Mouse (Mus musculus) embryonic facial prominence, embryonic 10.5 days (tissue): ENCODE measurements at regions not wholly inside any gene's neighbourhood (a gene's known extent, or its start where the extent isn't known, plus 50 kb on each side); places are given as distances from the start of the nearest gene placed in this dataset.

Experiments used
- DNase-seq: peaks from one replicate; pipeline ENCODE4 v3.0.0-alpha.2; 2017; ENCODE audit warnings: low spot score
- H3K27ac ChIP-seq: fragments of 300-500 bp; sonication (generic); replicated peaks from 2 replicates; pipeline ENCODE4 v1.5.1; 2016; ENCODE audit warnings: mild to moderate bottlenecking
- H3K27me3 ChIP-seq: fragments of 300-500 bp; sonication (generic); replicated peaks from 2 replicates; pipeline ENCODE4 v1.6.1; 2016; ENCODE audit warnings: low read depth, mild to moderate bottlenecking; ENCODE audit not compliant: poor library complexity, severe bottlenecking
- H3K36me3 ChIP-seq: fragments of 300-500 bp; sonication (generic); replicated peaks from 2 replicates; pipeline ENCODE4 v1.6.1; 2016; ENCODE audit warnings: mild to moderate bottlenecking, moderate library complexity
- H3K4me1 ChIP-seq: fragments of 300-500 bp; sonication (generic); 2 replicates; pipeline ENCODE4 v1.6.1; 2016
- H3K4me3 ChIP-seq: fragments of 300-500 bp; sonication (generic); 2 replicates; pipeline ENCODE4 v1.5.1; 2016; ENCODE audit warnings: mild to moderate bottlenecking, moderate library complexity
- H3K9me3 ChIP-seq: fragments of 300-500 bp; sonication (generic); 2 replicates; pipeline ENCODE4 v1.6.1; 2016; ENCODE audit warnings: mild to moderate bottlenecking
- WGBS: fragments of 180-500 bp; shearing (Covaris S2); methylation state at CpG from one replicate; pipeline ENCODE4 v1.1.7; 2016; 5-methylcytosine and 5-hydroxymethylcytosine counted together

GRCm38 (mm10) chr12:12147088-12147687, 114.8 kb upstream of the Fam49a start:
- Histone ChIP-seq H3K4me3 (no peak overlapping the region), H3K4me1 (no peaks in the 10 kb centered on the region), H3K27me3 (no peaks in the 10 kb centered on the region), H3K36me3 (no peaks in the 10 kb centered on the region), H3K9me3 (no peaks in the 10 kb centered on the region), H3K27ac (no peak overlapping the region)
- WGBS: 88% methylated on average over 6 of the region's 6 CpGs
- no peak for DNase-seq

- no peak for DNase-seq
- Histone ChIP-seq H3K36me3 (no peaks in the 10 kb centered on the region), H3K27ac (no peak overlapping the region), H3K9me3 (no peaks in the 10 kb centered on the region), H3K4me1 (no peaks in the 10 kb centered on the region), H3K27me3 (no peaks in the 10 kb centered on the region), H3K4me3 (no peak overlapping the region)
- WGBS: 85% methylated on average over 3 of the region's 3 CpGs
These were observed 114.1 kb upstream of the Fam49a start for GRCm38 (mm10) chr12:12147847-12148246.

DNA sequence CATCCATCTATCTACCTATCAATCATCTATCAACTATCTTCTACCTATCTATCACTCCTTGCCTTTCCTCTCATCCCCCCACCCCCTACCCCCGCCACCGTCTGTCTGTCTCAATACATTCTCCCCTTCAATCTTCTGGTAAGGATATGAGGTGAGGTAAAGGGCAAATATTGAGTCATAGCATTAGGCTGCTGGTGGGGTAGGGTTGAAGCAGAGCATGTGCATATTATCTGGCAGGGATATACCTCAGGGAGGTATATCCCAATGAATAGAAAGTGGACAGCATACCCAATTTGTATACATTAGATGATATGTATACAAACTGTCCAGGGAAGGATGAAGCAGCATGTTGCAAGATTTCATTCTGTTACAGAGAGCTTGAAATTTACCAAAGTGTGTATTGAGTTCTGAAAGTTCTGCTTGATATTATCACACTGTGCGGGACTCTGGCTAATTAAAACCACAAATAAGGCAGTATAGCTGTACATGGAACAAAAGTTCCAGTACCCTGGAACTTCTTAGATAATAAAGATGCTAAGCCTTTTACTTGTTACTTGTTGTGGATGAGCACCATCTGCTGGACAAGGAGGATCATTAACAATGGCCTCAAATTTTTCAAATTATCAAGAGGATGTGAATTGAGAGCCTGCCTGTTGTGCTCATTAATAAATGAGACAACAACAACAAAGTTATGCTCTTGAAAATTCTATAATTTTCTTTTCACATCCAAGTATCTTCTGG, 113.1 kb upstream of the Fam49a start:
- Histone ChIP-seq H3K27me3 (no peaks in the 10 kb centered on the region), H3K4me3 (no peak overlapping the region), H3K27ac (no peak overlapping the region), H3K36me3 (no peaks in the 10 kb centered on the region), H3K9me3 (no peaks in the 10 kb centered on the region), H3K4me1 (no peaks in the 10 kb centered on the region)
- WGBS: 70% methylated on average over 3 of the region's 3 CpGs
- no peak for DNase-seq

DNA sequence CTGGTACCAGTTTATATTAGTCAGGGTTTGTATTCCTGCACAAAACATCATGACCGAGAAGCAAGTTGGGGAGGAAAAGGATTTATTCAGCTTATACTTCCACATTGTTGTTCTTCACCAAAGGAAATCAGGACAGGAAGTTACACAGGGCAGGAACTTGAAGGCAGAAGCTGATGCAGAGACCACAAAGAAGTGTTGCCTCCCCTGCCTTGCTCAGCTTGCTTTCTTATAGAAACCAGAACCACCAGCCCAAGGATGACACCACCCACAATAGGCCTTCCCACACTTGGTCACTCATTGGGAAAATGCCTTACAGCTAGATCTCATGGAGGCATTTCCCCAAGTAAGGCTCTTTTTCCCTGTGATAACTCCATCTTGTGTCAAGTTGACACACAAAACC, 97.5 kb upstream of the Fam49a start:
- Histone ChIP-seq H3K4me3 (no peak overlapping the region), H3K27ac (no peak overlapping the region), H3K36me3 (no peaks in the 10 kb centered on the region), H3K9me3 (no peaks in the 10 kb centered on the region), H3K4me1 (no peaks in the 10 kb centered on the region), H3K27me3 (no peaks in the 10 kb centered on the region)
- WGBS: 67% methylated on average over 1 of the region's 1 CpGs
- DNase-seq: no peak

- Histone ChIP-seq H3K9me3 (no peaks in the 10 kb centered on the region), H3K4me3 (no peak overlapping the region), H3K4me1 (no peaks in the 10 kb centered on the region), H3K27me3 (no peaks in the 10 kb centered on the region), H3K27ac (no peak overlapping the region), H3K36me3 (no peaks in the 10 kb centered on the region)
- no peak for DNase-seq
- 93% methylated on average over 2 of the region's 2 CpGs for WGBS
These were observed 91.4 kb upstream of the Fam49a start for GRCm38 (mm10) chr12:12170581-12170980.

GRCm38 (mm10) chr12:12172087-12172823, 89.7 kb upstream of the Fam49a start:
- Histone ChIP-seq H3K36me3 (no peaks in the 10 kb centered on the region), H3K4me3 (no peak overlapping the region), H3K9me3 (no peaks in the 10 kb centered on the region), H3K27me3 (no peaks in the 10 kb centered on the region), H3K4me1 (peaks cover 10% of the 10 kb centered on the region), H3K27ac (no peak overlapping the region)
- DNase-seq: no peak
- 83% methylated on average over 6 of the region's 6 CpGs for WGBS

- H3K4me3 ChIP-seq: peak overlapping the region; percentile 49
- 18% methylated on average over 13 of the region's 13 CpGs for WGBS
- peaks cover 14% of the 10 kb centered on the region for H3K4me1 ChIP-seq
- DNase-seq: peak; percentile 80
- H3K27me3 ChIP-seq: no peaks in the 10 kb centered on the region
- peak overlapping the region; percentile 71 for H3K27ac ChIP-seq
- no peaks in the 10 kb centered on the region for H3K36me3 ChIP-seq
- no peaks in the 10 kb centered on the region for H3K9me3 ChIP-seq
These were observed 85.3 kb upstream of the Fam49a start for GRCm38 (mm10) chr12:12176331-12177263.

DNA sequence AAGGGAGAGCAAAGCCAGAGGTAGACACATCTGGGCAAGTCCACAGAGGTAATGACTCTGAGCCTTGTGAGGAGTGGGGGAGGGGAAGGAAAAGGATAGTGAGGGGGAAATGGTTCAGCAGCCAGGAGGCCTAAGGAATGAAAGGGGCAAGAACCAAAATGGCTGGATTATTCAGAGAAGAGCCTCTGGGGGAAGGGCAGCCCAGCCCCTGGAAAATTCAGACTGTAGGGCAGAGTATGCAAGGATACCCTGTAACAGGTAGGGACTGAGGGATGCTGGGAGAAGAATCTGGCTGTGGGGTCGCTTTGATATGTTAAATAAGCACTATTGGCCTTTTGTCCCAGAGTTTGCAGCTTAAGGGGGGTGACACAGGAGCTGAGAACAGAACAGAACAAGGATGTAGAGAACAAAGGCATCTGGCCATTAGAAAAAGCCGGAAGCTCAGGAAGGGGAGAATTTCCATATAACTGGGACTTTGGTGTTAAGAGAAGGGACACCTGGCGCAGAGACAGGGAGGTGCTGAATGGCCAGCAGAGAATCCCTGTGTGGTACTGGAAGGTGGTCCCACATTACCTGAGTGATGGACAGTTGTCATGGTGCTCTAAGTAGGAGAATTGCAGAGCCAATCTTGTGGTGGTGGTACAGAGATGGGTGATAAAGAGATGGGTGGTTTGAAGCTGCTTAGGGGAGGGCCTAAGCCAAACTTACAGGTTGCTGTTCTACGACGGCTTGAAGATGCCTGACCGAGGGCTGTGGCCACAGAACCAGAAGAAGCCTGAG, 84.5 kb upstream of the Fam49a start:
- Histone ChIP-seq H3K27ac (no peak overlapping the region), H3K27me3 (no peaks in the 10 kb centered on the region), H3K9me3 (no peaks in the 10 kb centered on the region), H3K4me1 (peaks cover 14% of the 10 kb centered on the region), H3K36me3 (no peaks in the 10 kb centered on the region), H3K4me3 (no peak overlapping the region)
- WGBS: 73% methylated on average over 6 of the region's 6 CpGs
- peak; percentile 11 for DNase-seq

DNA sequence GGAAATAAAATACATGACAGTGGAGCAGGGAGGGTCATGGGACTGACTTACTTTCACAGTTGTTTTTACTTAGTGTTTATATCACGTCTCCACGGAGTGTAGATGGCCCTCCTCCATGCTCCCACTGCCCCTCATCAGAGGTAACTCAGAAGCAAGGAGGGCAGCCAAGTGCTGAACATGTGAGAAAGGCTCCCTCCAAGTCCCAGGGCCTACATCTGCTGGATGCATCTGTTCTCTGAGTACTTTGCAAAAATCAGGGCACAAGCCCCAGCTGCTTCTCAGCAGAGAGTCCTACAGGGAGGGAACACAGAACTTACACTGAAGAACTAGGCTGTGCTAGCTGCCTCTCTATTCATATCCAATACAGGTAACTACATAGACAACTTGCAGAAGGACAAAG, 83.5 kb upstream of the Fam49a start:
- no peak for DNase-seq
- Histone ChIP-seq H3K27ac (no peak overlapping the region), H3K4me3 (no peak overlapping the region), H3K9me3 (no peaks in the 10 kb centered on the region), H3K27me3 (no peaks in the 10 kb centered on the region), H3K4me1 (peaks cover 14% of the 10 kb centered on the region), H3K36me3 (no peaks in the 10 kb centered on the region)
- 65% methylated on average over 2 of the region's 2 CpGs for WGBS

GRCm38 (mm10) chr12:12179292-12179865, 82.6 kb upstream of the Fam49a start:
- Histone ChIP-seq H3K36me3 (no peaks in the 10 kb centered on the region), H3K27ac (no peak overlapping the region), H3K4me3 (no peak overlapping the region), H3K27me3 (no peaks in the 10 kb centered on the region), H3K9me3 (no peaks in the 10 kb centered on the region), H3K4me1 (peaks cover 14% of the 10 kb centered on the region)
- 76% methylated on average over 10 of the region's 10 CpGs for WGBS
- no peak for DNase-seq

- DNase-seq: no peak
- H3K9me3 ChIP-seq: no peaks in the 10 kb centered on the region
- no peak overlapping the region for H3K27ac ChIP-seq
- WGBS: 87% methylated on average over 1 of the region's 1 CpGs
- no peaks in the 10 kb centered on the region for H3K36me3 ChIP-seq
- peaks cover 14% of the 10 kb centered on the region for H3K4me1 ChIP-seq
- no peak overlapping the region for H3K4me3 ChIP-seq
- H3K27me3 ChIP-seq: no peaks in the 10 kb centered on the region
These were observed 81.0 kb upstream of the Fam49a start for GRCm38 (mm10) chr12:12180986-12181385.
